Mouse (Mus musculus): ENCODE data around the gene Gab1. TPM values are rescaled to one million over a fixed set of nuclear protein-coding genes. Genes with fewer than 3 reads are reported as not detected.

Gab1 gene
- polyA plus RNA-seq, 1 experiment, result 13.6 TPM

DNA sequence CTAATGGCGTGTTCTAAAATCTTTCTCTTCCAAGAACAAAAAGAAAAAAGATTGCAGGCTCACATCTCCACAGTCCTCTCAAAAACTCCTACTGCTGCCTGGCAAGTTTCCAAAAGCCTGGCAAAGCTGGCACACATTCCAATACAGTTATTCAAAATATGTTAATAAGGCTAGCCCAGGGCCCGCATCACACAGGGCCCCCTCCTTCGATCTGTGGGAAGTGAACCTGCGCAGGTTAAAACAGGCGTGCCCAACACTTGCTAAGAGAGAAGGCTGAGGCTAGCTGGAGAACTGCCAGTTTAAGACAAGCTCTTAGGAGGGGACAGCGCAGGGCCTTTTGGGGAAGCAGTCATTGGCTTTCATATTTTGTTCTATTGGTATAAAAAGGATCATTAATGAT lies 23.7 kb downstream of the Gab1 start:
- 40% methylated on average over 6 of the region's 6 CpGs for WGBS
- no peaks in the 10 kb centered on the region for H3K27me3 ChIP-seq (ENCODE audit: control insufficient read depth, insufficient read depth, low read length)
- no peaks in the 10 kb centered on the region for H3K36me3 ChIP-seq (ENCODE audit: control insufficient read depth, insufficient read depth, low read length)
- peaks cover 21% of the 10 kb centered on the region for H3K4me1 ChIP-seq (ENCODE audit: control insufficient read depth, insufficient read depth, insufficient read length, low read length)
- H3K4me3 ChIP-seq (ENCODE audit: low read depth, low read length), result no peak overlapping the region
- TF ChIP-seq CTCF (IDR thresholded peaks at IDR 0.05; ENCODE audit: extremely low read depth, insufficient read length, insufficient replicate concordance, low read depth, low read length) (no peak), POLR2A (IDR thresholded peaks at IDR 0.05; ENCODE audit: low read depth, low read length) (no peak)
- no peak overlapping the region for H3K27ac ChIP-seq (ENCODE audit: insufficient read depth, low read depth, low read length)

DNA sequence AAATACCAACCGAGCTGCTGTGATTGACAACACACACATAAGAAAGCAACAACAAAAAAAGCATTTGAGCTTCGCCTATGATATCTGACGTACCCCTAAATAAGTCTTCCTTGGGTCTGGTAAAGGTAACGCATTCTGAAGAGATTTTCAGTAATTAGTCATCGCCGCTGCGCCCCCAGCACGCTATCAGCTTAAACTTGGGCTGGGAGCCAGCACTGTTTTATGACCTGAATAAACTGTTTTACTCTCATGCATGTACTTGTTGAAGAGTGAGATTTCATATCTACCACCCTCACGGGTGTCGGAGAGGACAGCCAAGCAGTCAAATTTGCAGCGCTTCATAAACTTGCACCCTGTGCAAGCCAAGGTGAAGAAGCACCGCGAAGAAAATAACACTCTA lies 26.7 kb downstream of the Gab1 start:
- H3K27ac ChIP-seq (ENCODE audit: insufficient read depth, low read depth, low read length), result peak overlapping the region; percentile 33; the same call in 1 of the 2 replicates
- H3K4me1 ChIP-seq (ENCODE audit: control insufficient read depth, insufficient read depth, insufficient read length, low read length), result peaks cover 23% of the 10 kb centered on the region
- WGBS, result 20% methylated on average over 13 of the region's 13 CpGs

DNA sequence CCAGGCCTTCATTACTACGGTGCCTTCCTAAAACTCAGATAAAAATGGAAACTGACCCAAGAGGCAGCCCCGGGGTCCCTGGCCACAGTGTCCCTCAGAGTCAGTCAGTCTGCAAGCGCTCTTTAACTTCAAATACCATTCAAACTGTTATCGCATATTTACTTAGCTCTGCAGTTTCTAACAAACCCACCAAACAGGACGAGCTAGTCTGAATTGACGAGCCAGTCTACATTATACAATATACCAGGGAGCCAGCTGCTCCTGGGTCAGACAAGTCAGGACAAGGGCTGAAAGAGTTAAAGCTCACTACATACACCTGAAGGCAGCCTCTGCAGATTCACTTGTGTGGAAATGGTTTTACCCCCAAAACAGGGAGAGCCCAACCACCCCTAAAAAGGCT lies 27.1 kb downstream of the Gab1 start:
- Histone ChIP-seq H3K27ac (ENCODE audit: insufficient read depth, low read depth, low read length) (peak overlapping the region; percentile 33; the same call in 1 of the 2 replicates), H3K27me3 (ENCODE audit: control insufficient read depth, insufficient read depth, low read length) (no peaks in the 10 kb centered on the region), H3K36me3 (ENCODE audit: control insufficient read depth, insufficient read depth, low read length) (no peaks in the 10 kb centered on the region), H3K4me3 (ENCODE audit: low read depth, low read length) (no peak overlapping the region), H3K4me1 (ENCODE audit: control insufficient read depth, insufficient read depth, insufficient read length, low read length) (peaks cover 22% of the 10 kb centered on the region)
- no peak for TF ChIP-seq POLR2A (IDR thresholded peaks at IDR 0.05; ENCODE audit: low read depth, low read length)
- TF ChIP-seq CTCF (IDR thresholded peaks at IDR 0.05; ENCODE audit: extremely low read depth, insufficient read length, insufficient replicate concordance, low read depth, low read length), result no peak
- WGBS, result 32% methylated on average over 6 of the region's 6 CpGs

More for the DNA sequence above, 26.7 kb downstream of the Gab1 start:
- TF ChIP-seq CTCF (IDR thresholded peaks at IDR 0.05; ENCODE audit: extremely low read depth, insufficient read length, insufficient replicate concordance, low read depth, low read length), result no peak
- H3K4me3 ChIP-seq (ENCODE audit: low read depth, low read length), result no peak overlapping the region
- H3K36me3 ChIP-seq (ENCODE audit: control insufficient read depth, insufficient read depth, low read length), result no peaks in the 10 kb centered on the region
- no peaks in the 10 kb centered on the region for H3K27me3 ChIP-seq (ENCODE audit: control insufficient read depth, insufficient read depth, low read length)

GRCm38 (mm10) chr8:80852412-80853165 lies 27.7 kb downstream of the Gab1 start:
- 32% methylated on average over 9 of the region's 9 CpGs for WGBS
- H3K4me3 ChIP-seq (ENCODE audit: low read depth, low read length), result no peak overlapping the region
- no peaks in the 10 kb centered on the region for H3K27me3 ChIP-seq (ENCODE audit: control insufficient read depth, insufficient read depth, low read length)
- no peak overlapping the region; the same call in 1 of the 2 replicates for H3K27ac ChIP-seq (ENCODE audit: insufficient read depth, low read depth, low read length)
- TF ChIP-seq CTCF (IDR thresholded peaks at IDR 0.05; ENCODE audit: extremely low read depth, insufficient read length, insufficient replicate concordance, low read depth, low read length) (no peak), POLR2A (IDR thresholded peaks at IDR 0.05; ENCODE audit: low read depth, low read length) (no peak)
- peaks cover 19% of the 10 kb centered on the region; the same call in 1 of the 2 replicates for H3K4me1 ChIP-seq (ENCODE audit: control insufficient read depth, insufficient read depth, insufficient read length, low read length)
- no peaks in the 10 kb centered on the region for H3K36me3 ChIP-seq (ENCODE audit: control insufficient read depth, insufficient read depth, low read length)

- Histone ChIP-seq H3K4me1 (ENCODE audit: control insufficient read depth, insufficient read depth, insufficient read length, low read length) (peaks cover 20% of the 10 kb centered on the region), H3K27me3 (ENCODE audit: control insufficient read depth, insufficient read depth, low read length) (no peaks in the 10 kb centered on the region), H3K27ac (ENCODE audit: insufficient read depth, low read depth, low read length) (no peak overlapping the region), H3K4me3 (ENCODE audit: low read depth, low read length) (no peak overlapping the region), H3K36me3 (ENCODE audit: control insufficient read depth, insufficient read depth, low read length) (no peaks in the 10 kb centered on the region)
- TF ChIP-seq POLR2A (IDR thresholded peaks at IDR 0.05; ENCODE audit: low read depth, low read length) (no peak), CTCF (IDR thresholded peaks at IDR 0.05; ENCODE audit: extremely low read depth, insufficient read length, insufficient replicate concordance, low read depth, low read length) (no peak)
- 75% methylated on average over 6 of the region's 6 CpGs for WGBS
Observed at GRCm38 (mm10) chr8:80851648-80852047, 28.7 kb downstream of the Gab1 start.

DNA sequence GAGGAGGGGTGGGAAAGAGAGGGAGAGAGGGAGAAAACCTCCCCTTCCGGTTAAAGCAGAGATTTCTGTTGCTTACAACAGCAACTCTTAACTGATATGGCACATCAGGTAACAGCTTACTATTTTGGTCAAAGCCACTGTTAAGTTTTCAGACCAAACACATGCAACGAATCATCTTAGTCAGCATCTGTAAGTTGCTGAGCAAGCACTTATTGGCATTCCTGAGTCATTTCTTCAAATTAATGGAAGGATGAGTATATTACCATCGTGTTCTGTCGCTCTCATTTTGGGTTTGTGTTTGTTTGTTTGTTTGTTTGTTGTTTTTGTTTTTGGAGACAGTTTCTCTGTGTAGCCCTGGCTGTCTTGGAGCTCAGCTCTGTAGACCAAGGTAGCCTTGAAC lies 30.3 kb downstream of the Gab1 start:
- no peaks in the 10 kb centered on the region for H3K27me3 ChIP-seq (ENCODE audit: control insufficient read depth, insufficient read depth, low read length)
- H3K27ac ChIP-seq (ENCODE audit: insufficient read depth, low read depth, low read length), result no peak overlapping the region
- H3K4me3 ChIP-seq (ENCODE audit: low read depth, low read length), result no peak overlapping the region
- 68% methylated on average over 4 of the region's 4 CpGs for WGBS
- no peaks in the 10 kb centered on the region for H3K36me3 ChIP-seq (ENCODE audit: control insufficient read depth, insufficient read depth, low read length)
- TF ChIP-seq POLR2A (IDR thresholded peaks at IDR 0.05; ENCODE audit: low read depth, low read length), result no peak
- no peak for TF ChIP-seq CTCF (IDR thresholded peaks at IDR 0.05; ENCODE audit: extremely low read depth, insufficient read length, insufficient replicate concordance, low read depth, low read length)
- H3K4me1 ChIP-seq (ENCODE audit: control insufficient read depth, insufficient read depth, insufficient read length, low read length), result peaks cover 16% of the 10 kb centered on the region

DNA sequence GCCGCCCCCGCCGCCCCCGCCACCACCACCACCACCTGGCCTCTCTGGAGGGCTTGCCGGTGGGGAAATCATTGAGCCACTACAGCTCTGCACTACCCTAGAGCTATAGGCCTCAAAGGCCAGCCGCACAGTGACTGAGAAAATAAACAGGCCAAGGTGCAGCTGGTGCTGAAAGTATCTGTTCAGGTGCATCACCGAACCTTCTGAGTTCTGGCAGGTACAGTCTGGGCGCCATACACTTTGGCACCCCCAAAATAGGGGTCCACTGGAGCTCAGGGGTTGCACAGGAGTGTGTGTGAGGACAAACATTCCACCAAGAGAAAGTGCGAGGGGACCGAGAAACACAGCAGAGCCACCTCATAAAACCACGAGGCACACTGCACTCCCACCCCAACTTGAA lies 31.7 kb downstream of the Gab1 start:
- H3K4me1 ChIP-seq (ENCODE audit: control insufficient read depth, insufficient read depth, insufficient read length, low read length), result peaks cover 18% of the 10 kb centered on the region
- H3K27ac ChIP-seq (ENCODE audit: insufficient read depth, low read depth, low read length), result peak overlapping the region; percentile 17; the same call in 1 of the 2 replicates
- H3K27me3 ChIP-seq (ENCODE audit: control insufficient read depth, insufficient read depth, low read length), result no peaks in the 10 kb centered on the region
- WGBS, result 27% methylated on average over 11 of the region's 11 CpGs
- no peaks in the 10 kb centered on the region for H3K36me3 ChIP-seq (ENCODE audit: control insufficient read depth, insufficient read depth, low read length)
- H3K4me3 ChIP-seq (ENCODE audit: low read depth, low read length), result no peak overlapping the region
- no peak for TF ChIP-seq CTCF (IDR thresholded peaks at IDR 0.05; ENCODE audit: extremely low read depth, insufficient read length, insufficient replicate concordance, low read depth, low read length)
- no peak for TF ChIP-seq POLR2A (IDR thresholded peaks at IDR 0.05; ENCODE audit: low read depth, low read length)

Data from small intestine, adult 2 months (tissue).